Mouse (Mus musculus): ENCODE data around the gene Soga1. TPM values are rescaled to one million over a fixed set of nuclear protein-coding genes. Genes with fewer than 3 reads are reported as not detected.
A peak's percentile ranks its signal among the peaks of the same experiment; 100 is the strongest.

The Soga1 gene
- polyA plus RNA-seq, 1 experiment from 2014 or later, result 4.0 TPM

DNA sequence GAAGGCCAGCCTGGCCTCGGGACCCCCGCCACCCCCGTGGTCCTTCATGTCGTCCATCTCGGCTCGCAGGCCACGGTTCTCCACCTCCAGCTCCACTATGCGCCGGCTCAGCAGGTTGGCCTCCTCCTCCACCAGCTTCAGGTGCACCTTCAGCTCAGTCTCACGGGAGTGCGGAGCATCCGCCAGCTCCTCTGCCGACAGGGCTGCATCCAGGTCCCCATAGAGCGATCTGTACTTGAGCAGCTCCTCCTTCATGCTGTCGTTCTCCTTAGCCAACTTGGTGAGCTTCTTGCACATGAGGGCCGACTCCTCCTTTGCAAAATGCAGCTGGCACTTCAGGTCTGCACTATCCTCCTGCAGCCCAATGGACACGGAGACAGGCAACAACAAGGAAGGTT, 38.4 kb downstream of the Soga1 start:
- H3K36me3 ChIP-seq, result peaks cover 99% of the 10 kb centered on the region
- WGBS, result 88% methylated on average over 17 of the region's 17 CpGs

DNA sequence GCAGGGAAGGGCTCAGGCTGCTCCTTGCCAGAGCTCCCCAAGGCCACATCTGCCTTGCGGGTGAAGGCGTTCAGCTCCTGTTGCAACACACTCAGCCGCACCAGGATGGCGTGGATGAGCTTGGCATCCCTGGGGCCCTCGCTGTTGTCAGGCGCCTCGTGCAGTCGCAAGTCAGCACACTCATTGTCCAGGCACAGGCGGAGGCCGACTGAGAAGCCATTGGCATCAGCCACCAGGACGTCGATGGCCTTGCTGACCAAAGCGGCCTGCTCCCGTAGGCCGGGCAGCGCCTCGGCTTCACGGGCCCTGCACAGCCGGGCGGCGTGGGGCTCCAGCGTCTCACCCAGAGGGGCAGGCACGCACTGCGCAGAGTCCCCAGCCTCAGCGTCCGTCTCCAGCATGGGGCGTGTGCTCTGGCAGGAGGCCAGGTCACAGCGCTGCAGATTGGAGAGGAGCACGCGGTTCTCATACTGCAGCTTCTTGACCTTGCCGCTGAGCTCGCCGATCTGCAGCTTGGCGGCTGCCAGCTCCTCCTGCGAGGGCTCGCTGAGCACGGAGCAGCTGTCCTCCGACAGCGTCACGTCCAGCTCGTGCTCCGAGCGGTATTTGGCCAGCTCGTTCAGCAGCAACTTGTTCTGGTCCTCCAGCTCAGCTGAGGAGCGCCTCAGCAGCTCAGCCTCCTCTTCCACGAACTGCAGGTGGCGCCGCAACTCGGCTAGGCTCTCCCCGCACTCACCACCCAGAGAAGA, 39.0 kb downstream of the Soga1 start:
- H3K27ac ChIP-seq, result no peak overlapping the region
- peaks cover 99% of the 10 kb centered on the region for H3K36me3 ChIP-seq
- no peak for DNase-seq (ENCODE audit: low spot score)
- H3K4me3 ChIP-seq, result no peak overlapping the region
- 87% methylated on average over 50 of the region's 50 CpGs for WGBS
- peaks cover 6% of the 10 kb centered on the region; the same call in 1 of the 2 replicates for H3K9me3 ChIP-seq
- no peaks in the 10 kb centered on the region for H3K4me1 ChIP-seq (replicated peaks)
- H3K27me3 ChIP-seq (ENCODE audit: insufficient read depth, poor library complexity, severe bottlenecking), result no peaks in the 10 kb centered on the region

More for the DNA sequence above, 38.4 kb downstream of the Soga1 start:
- H3K4me3 ChIP-seq, result no peak overlapping the region
- H3K27ac ChIP-seq, result no peak overlapping the region
- H3K9me3 ChIP-seq, result peaks cover 8% of the 10 kb centered on the region; the same call in 1 of the 2 replicates
- H3K27me3 ChIP-seq (ENCODE audit: insufficient read depth, poor library complexity, severe bottlenecking), result no peaks in the 10 kb centered on the region
- no peak for DNase-seq (ENCODE audit: low spot score)
- no peaks in the 10 kb centered on the region for H3K4me1 ChIP-seq (replicated peaks)

DNA sequence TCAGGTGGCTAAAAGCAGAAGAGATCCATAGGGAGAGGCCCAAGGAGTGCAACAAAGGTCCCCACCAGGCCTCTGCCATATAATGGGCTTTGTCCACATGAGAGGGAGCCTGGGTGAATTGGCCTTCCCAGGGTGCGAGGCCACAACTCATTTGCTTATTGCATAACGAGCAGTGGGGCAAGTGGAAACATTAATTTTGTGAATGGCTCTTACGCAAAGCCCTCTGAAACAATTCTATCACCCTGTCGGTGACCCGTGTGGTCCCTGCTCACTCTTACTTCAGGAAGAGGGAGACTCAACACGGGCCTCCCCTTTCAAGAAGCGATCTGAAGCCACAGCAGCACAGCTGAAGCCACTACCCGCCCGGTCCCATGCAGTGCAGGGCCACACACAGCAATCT, 41.8 kb downstream of the Soga1 start:
- Histone ChIP-seq H3K27me3 (ENCODE audit: insufficient read depth, poor library complexity, severe bottlenecking) (no peaks in the 10 kb centered on the region), H3K4me3 (no peak overlapping the region), H3K36me3 (peaks cover 97% of the 10 kb centered on the region), H3K9me3 (no peaks in the 10 kb centered on the region), H3K27ac (no peak overlapping the region), H3K4me1 (replicated peaks) (no peaks in the 10 kb centered on the region)
- 90% methylated on average over 9 of the region's 9 CpGs for WGBS
- no peak for DNase-seq (ENCODE audit: low spot score)

DNA sequence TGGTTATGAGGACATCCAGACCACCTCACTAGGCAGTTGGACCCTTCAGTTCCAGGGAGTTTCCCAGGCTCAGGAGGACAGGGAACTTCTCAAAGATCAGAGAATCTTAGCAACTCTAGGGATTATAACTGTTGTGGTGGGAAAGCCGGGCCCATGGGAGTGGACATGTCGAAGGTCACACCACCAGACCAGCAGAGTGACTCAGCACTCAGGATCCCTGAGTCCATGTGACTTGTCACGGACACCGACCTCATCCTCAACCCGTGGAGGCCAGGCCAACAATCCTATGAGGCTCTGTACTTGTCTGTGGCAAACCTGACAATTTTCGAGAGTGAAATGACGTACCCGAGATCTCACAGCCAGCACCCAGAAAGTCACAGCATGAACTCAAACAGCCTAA, 42.7 kb downstream of the Soga1 start:
- WGBS, result 94% methylated on average over 8 of the region's 8 CpGs
- H3K27ac ChIP-seq, result no peak overlapping the region
- H3K9me3 ChIP-seq, result no peaks in the 10 kb centered on the region
- H3K4me3 ChIP-seq, result no peak overlapping the region
- no peaks in the 10 kb centered on the region for H3K27me3 ChIP-seq (ENCODE audit: insufficient read depth, poor library complexity, severe bottlenecking)
- H3K36me3 ChIP-seq, result peaks cover 95% of the 10 kb centered on the region
- no peaks in the 10 kb centered on the region for H3K4me1 ChIP-seq (replicated peaks)
- no peak for DNase-seq (ENCODE audit: low spot score)

DNA sequence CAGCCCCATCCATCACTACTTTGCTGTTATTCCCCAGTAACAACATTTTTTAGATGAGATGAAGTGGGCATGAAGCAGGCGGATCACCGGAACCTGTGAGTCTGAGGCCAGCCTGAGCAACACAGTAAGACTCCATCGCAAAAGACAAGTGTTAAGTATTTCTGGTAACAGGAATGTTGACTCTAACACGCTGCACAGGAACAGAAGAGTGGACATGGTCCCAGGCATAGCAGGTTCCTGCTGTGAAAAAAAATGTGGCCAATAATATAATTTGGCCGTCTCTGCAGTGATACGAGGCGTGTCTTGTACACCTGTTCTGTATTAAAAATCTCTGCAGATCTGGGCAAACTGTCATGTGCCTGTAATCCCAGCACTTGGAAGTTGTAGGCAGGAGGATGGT, 43.7 kb downstream of the Soga1 start:
- peaks cover 95% of the 10 kb centered on the region for H3K36me3 ChIP-seq
- H3K27ac ChIP-seq, result no peak overlapping the region

DNA sequence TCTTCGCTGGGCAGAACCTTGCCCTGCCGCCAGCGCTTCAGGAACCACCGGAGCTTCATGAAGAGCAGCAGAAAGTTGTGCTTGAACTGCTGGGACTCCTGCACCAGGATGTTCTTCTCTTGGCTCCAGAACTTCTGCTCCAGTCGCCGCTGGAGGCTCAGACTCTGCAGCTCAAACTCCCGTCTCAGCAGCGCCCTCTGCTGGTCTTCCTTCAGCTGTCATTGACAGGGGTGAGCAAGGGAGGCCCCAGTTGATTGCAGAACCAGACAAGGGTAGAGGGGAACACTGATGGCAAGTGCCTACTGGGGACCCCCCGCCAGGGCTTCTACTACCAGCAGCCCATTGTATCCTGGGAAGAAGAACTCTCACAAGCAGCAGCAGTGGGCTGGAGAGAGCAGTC, 48.2 kb downstream of the Soga1 start:
- Histone ChIP-seq H3K27ac (no peak overlapping the region), H3K4me1 (replicated peaks) (no peaks in the 10 kb centered on the region), H3K27me3 (ENCODE audit: insufficient read depth, poor library complexity, severe bottlenecking) (no peaks in the 10 kb centered on the region), H3K9me3 (0 out of 2 replicates have a peak, but pooled peaks cover 9% of the 10 kb centered on the region), H3K4me3 (no peak overlapping the region), H3K36me3 (peaks cover 95% of the 10 kb centered on the region)
- DNase-seq (ENCODE audit: low spot score), result peak; percentile 79
- WGBS, result 43% methylated on average over 9 of the region's 9 CpGs

More for the DNA sequence above, 43.7 kb downstream of the Soga1 start:
- H3K4me3 ChIP-seq, result no peak overlapping the region
- H3K4me1 ChIP-seq (replicated peaks), result no peaks in the 10 kb centered on the region
- no peak for DNase-seq (ENCODE audit: low spot score)
- H3K9me3 ChIP-seq, result no peaks in the 10 kb centered on the region
- 95% methylated on average over 7 of the region's 7 CpGs for WGBS
- no peaks in the 10 kb centered on the region for H3K27me3 ChIP-seq (ENCODE audit: insufficient read depth, poor library complexity, severe bottlenecking)

DNA sequence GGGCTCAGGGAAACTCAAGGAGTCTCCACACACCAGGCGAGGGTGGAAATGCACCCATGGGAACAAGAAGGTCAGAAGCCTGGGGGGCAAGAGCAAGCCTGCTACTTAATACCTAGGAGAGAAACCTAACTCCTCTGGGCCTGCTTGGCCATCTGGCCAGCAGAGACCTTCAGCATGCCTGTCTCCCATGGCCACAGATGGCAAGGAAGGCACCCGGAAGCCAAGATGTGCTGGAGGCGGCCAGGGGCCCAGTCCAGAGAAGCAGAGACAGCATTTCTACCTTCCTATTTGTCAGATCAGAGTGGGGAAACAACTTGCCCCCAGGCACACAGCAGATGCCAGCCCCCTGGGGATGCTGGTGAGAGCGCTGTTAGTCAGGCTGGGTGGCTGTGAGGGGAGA, 50.8 kb downstream of the Soga1 start:
- Histone ChIP-seq H3K27me3 (ENCODE audit: insufficient read depth, poor library complexity, severe bottlenecking) (no peaks in the 10 kb centered on the region), H3K4me1 (replicated peaks) (no peaks in the 10 kb centered on the region), H3K27ac (no peak overlapping the region), H3K36me3 (peaks cover 98% of the 10 kb centered on the region), H3K9me3 (peaks cover 17% of the 10 kb centered on the region), H3K4me3 (no peak overlapping the region)
- WGBS, result 91% methylated on average over 4 of the region's 4 CpGs
- DNase-seq (ENCODE audit: low spot score), result no peak

DNA sequence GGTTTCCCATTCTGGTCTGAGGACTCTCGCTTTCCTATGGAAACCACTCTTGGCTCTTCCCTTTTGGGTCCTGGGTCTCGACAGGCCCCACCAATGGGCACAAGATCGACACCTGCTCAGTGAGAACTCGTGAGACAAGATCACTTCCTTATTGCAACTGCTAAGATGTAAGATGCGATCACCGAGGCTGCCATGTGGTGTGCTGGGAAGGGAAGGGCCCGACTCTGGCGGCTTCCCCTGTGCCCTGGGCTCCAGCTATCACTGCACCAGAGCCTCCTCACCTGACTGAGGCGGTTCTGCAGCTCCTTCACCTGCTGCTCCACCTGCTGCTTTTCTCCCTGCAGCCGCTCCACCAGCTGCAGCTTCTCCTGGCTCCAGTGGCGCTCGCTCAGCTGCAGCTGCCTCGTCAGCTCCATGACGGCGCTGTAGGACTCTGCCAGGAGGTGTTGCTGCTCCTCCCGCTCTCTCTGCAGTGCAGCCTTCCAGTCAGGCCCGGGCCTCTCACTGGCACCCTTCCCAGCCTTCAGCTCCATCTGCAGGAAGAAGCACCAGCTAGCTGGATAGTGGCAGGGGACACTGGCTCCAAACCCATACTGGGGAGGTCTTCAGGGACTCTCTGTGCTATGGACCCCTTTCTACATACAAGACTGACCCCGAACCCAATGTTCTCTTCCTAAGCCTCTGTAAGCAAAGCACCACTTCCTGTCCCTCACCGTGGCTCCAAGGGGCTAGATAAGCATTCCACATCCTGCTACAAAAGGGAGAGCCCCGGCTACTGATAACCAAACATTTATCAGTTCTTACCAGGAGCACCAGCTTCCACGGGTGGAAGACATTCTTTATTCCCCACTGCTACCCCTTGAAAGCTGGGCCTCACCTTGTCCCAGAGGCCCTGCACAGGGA, 51.7 kb downstream of the Soga1 start:
- WGBS, result 92% methylated on average over 21 of the region's 21 CpGs
- DNase-seq (ENCODE audit: low spot score), result no peak
- Histone ChIP-seq H3K9me3 (peaks cover 17% of the 10 kb centered on the region), H3K27me3 (ENCODE audit: insufficient read depth, poor library complexity, severe bottlenecking) (no peaks in the 10 kb centered on the region), H3K4me1 (replicated peaks) (no peaks in the 10 kb centered on the region), H3K27ac (0 out of 2 replicates have a peak overlapping the region, but pooled peaks have one; percentile 26), H3K4me3 (0 out of 2 replicates have a peak overlapping the region, but pooled peaks have one; percentile 11), H3K36me3 (peaks cover 98% of the 10 kb centered on the region)

DNA sequence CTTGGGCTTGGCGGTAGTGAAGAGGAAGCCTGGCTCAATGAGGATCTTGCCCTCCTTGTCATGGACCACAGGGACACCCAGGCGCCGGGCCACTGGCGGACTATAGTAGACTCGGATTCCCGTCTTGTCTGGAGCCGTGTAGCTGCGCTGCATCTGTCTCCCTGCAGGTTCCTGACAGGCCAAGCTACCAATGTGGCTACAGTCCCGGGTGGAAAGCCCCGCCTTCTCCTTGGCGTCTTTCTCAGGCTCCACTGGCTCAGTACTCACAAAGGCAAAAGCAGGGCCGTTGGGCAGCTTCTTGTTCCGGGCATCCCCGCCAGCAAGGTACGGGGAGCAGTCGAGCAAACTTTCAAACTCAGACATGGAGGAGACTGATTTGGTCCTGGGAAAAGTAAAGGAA, 57.9 kb downstream of the Soga1 start:
- peaks cover 100% of the 10 kb centered on the region for H3K36me3 ChIP-seq
- WGBS, result 95% methylated on average over 16 of the region's 16 CpGs

DNA sequence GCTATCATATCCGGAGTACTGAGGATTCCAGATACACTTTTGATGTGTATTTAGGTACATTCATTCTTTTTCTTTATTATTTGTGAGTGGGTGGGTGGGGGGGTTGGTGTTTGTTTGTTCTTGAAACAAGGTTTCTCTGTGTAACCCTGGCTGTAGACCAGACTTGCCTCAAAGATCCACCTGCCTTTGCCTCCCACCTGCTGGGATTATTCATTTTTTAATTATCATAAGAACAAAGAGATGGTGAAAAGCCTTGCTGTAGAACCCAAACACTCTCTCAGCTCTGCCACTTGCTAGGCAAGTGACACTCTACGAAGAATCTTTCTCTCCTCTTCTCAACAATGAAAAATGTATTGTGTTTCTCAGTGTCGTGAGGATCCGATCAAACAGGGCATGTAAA, 59.8 kb downstream of the Soga1 start:
- Histone ChIP-seq H3K4me3 (no peak overlapping the region), H3K36me3 (peaks cover 100% of the 10 kb centered on the region), H3K4me1 (replicated peaks) (no peaks in the 10 kb centered on the region), H3K9me3 (no peaks in the 10 kb centered on the region), H3K27me3 (ENCODE audit: insufficient read depth, poor library complexity, severe bottlenecking) (no peaks in the 10 kb centered on the region), H3K27ac (no peak overlapping the region)
- WGBS, result 95% methylated on average over 4 of the region's 4 CpGs
- no peak for DNase-seq (ENCODE audit: low spot score)

More for the DNA sequence above, 57.9 kb downstream of the Soga1 start:
- no peaks in the 10 kb centered on the region for H3K27me3 ChIP-seq (ENCODE audit: insufficient read depth, poor library complexity, severe bottlenecking)
- no peak overlapping the region for H3K27ac ChIP-seq
- H3K4me1 ChIP-seq (replicated peaks), result no peaks in the 10 kb centered on the region
- no peak overlapping the region for H3K4me3 ChIP-seq
- H3K9me3 ChIP-seq, result peaks cover 9% of the 10 kb centered on the region
- no peak for DNase-seq (ENCODE audit: low spot score)

DNA sequence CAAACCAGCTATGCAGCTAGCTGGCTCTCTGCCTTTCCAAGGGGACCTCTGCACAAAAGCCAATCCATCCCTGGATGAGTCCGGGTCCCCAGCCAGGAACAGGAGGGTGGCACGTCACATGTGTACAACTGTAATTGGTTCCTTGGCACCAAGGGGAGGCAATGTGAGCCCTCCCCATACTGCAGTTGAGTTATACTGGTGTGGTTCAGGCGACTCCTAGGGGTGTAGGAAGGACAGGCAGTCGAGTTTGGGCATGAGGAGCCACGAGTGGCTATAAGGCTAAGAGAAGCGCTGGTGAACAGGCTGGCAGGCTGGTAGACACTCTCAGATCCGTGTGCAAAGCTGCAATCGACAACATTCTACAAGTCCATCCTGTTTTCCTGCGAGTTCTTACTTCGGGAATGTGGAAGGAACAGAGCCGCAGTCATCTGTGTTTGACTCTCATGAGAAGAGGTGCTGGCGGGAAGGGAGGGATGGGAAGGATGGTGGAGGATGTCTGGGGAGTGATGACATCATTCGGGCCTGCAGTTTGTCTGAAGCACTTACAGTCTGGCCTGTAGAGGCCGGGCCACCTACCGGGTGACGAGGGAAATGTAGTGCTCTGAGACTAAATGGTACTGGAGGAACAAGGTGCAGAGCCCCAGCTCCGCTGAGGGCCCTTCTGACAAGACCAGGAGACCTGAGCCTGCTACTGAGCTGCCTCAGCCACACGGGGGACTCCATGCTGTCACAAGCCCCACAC, 62.4 kb downstream of the Soga1 start:
- Histone ChIP-seq H3K4me1 (replicated peaks) (no peaks in the 10 kb centered on the region), H3K27ac (no peak overlapping the region), H3K4me3 (no peak overlapping the region), H3K36me3 (peaks cover 93% of the 10 kb centered on the region), H3K9me3 (no peaks in the 10 kb centered on the region), H3K27me3 (ENCODE audit: insufficient read depth, poor library complexity, severe bottlenecking) (no peaks in the 10 kb centered on the region)
- no peak for DNase-seq (ENCODE audit: low spot score)
- 88% methylated on average over 18 of the region's 18 CpGs for WGBS

DNA sequence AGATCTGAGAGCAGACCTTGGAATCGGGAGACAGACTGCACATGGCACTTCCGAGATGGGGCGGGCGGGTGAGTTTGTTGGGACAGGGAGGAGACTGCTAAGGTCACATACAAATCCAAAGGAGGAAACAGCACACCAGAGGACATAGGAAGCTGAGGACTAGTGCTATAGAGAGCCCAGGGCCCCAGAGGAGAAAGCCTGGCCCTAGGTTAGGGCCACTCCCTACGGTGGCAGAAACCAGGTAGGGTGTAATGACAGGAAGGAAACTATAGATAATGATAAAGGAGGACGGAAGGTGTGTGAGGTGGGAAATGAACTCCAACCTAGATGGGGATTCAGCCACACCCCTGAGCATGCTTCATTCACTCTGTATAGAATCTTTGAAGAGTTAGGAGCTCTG, 66.7 kb downstream of the Soga1 start:
- Histone ChIP-seq H3K27ac (no peak overlapping the region), H3K4me3 (no peak overlapping the region), H3K9me3 (no peaks in the 10 kb centered on the region), H3K27me3 (ENCODE audit: insufficient read depth, poor library complexity, severe bottlenecking) (no peaks in the 10 kb centered on the region), H3K4me1 (replicated peaks) (peaks cover 19% of the 10 kb centered on the region), H3K36me3 (peaks cover 49% of the 10 kb centered on the region)
- WGBS, result 89% methylated on average over 6 of the region's 6 CpGs
- no peak for DNase-seq (ENCODE audit: low spot score)
